Mouse (Mus musculus): ENCODE measurements around the gene Pde1a. TPM values are rescaled to one million over a fixed set of nuclear protein-coding genes. Genes with fewer than 3 reads are reported as not detected.

Pde1a gene
- total and polyA plus RNA-seq, 2 experiments from 2014 or later, result 13.2 to 17.0 TPM

GRCm38 (mm10) chr2:79819543-79819942 lies 309.7 kb downstream of the Pde1a start:
- DNase-seq (ENCODE audit: low spot score), result no peak

DNA sequence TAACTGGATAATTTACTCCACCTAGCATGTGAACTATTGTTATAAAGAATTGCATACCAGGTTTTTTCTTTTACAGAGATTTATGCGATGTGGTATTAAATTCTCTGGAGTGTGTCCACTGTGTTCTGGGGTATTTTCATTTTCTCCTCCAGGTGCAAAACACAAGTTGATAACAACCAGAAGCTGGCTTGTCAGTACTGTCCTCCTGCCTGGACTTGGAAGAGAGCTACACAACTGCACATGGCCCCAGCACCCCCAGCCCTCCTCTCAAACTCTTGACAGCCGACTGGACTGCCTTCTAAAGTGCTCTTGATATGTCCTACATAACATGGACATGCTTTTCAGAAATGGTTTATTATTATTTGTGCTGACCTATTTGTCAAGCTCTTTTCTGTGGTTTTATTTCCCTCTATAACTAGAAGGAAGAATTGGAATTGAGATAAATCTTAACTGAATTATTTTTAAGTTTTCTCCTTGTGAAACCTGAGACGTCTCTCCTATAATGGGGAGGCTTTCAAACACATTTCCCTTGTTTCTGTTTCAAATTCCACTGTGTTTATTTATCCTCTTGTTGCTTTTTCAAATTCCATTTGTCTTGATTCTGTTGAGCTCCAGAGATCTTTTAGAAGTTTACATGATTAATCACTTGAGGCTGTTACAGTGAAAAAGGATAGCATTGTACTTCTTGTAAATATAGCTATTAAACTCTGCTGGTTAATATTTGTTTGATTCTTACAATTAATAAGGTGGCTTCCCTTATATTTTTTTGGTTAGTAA lies 313.4 kb downstream of the Pde1a start:
- Histone ChIP-seq H3K9ac (replicated peaks; ENCODE audit: low read length, poor library complexity, severe bottlenecking) (no peak overlapping the region), H3K27me3 (ENCODE audit: insufficient read depth, low read length) (no peaks in the 10 kb centered on the region), H3K4me2 (ENCODE audit: low read depth, low read length, poor library complexity, severe bottlenecking) (no peak overlapping the region), H3K27ac (ENCODE audit: low read depth, low read length) (no peak overlapping the region), H3K4me1 (ENCODE audit: insufficient read depth, low read length) (no peaks in the 10 kb centered on the region), H3K9me3 (ENCODE audit: low read length) (no peaks in the 10 kb centered on the region), H3K4me3 (ENCODE audit: low read depth, low read length) (no peak overlapping the region), H3K36me3 (ENCODE audit: insufficient read depth, low read length) (no peaks in the 10 kb centered on the region)
- TF ChIP-seq CTCF (IDR thresholded peaks at IDR 0.05), result no peak
- DNase-seq (ENCODE audit: low spot score), result no peak
- ATAC-seq (ENCODE audit: low FRiP score), result no peak
- 59% methylated on average over 3 of the region's 3 CpGs for WGBS

More at GRCm38 (mm10) chr2:79819543-79819942, 309.7 kb downstream of the Pde1a start:
- 42% methylated on average over 3 of the region's 3 CpGs for WGBS
- Histone ChIP-seq H3K4me2 (ENCODE audit: low read depth, low read length, poor library complexity, severe bottlenecking) (no peak overlapping the region), H3K36me3 (ENCODE audit: insufficient read depth, low read length) (no peaks in the 10 kb centered on the region), H3K4me1 (ENCODE audit: insufficient read depth, low read length) (no peaks in the 10 kb centered on the region), H3K27ac (ENCODE audit: low read depth, low read length) (no peak overlapping the region), H3K9me3 (ENCODE audit: low read length) (no peaks in the 10 kb centered on the region), H3K27me3 (ENCODE audit: insufficient read depth, low read length) (no peaks in the 10 kb centered on the region), H3K9ac (replicated peaks; ENCODE audit: low read length, poor library complexity, severe bottlenecking) (no peak overlapping the region), H3K4me3 (ENCODE audit: low read depth, low read length) (no peak overlapping the region)
- no peak for TF ChIP-seq CTCF (IDR thresholded peaks at IDR 0.05)
- ATAC-seq (ENCODE audit: low FRiP score), result no peak

- no peak overlapping the region for H3K9ac ChIP-seq (replicated peaks; ENCODE audit: low read length, poor library complexity, severe bottlenecking)
- no peak for TF ChIP-seq CTCF (IDR thresholded peaks at IDR 0.05)
- no peaks in the 10 kb centered on the region for H3K36me3 ChIP-seq (ENCODE audit: insufficient read depth, low read length)
- no peak overlapping the region for H3K4me3 ChIP-seq (ENCODE audit: low read depth, low read length)
- H3K27ac ChIP-seq (ENCODE audit: low read depth, low read length), result no peak overlapping the region
- H3K4me1 ChIP-seq (ENCODE audit: insufficient read depth, low read length), result no peaks in the 10 kb centered on the region
- ATAC-seq (ENCODE audit: low FRiP score) (no peak), DNase-seq (ENCODE audit: low spot score) (no peak)
- H3K4me2 ChIP-seq (ENCODE audit: low read depth, low read length, poor library complexity, severe bottlenecking), result no peak overlapping the region
- 49% methylated on average over 7 of the region's 7 CpGs for WGBS
- no peaks in the 10 kb centered on the region for H3K9me3 ChIP-seq (ENCODE audit: low read length)
- H3K27me3 ChIP-seq (ENCODE audit: insufficient read depth, low read length), result no peaks in the 10 kb centered on the region
Measured at GRCm38 (mm10) chr2:79798627-79799026, 330.6 kb downstream of the Pde1a start.

GRCm38 (mm10) chr2:79797444-79797843 lies 331.8 kb downstream of the Pde1a start:
- Histone ChIP-seq H3K4me3 (ENCODE audit: low read depth, low read length) (no peak overlapping the region), H3K9me3 (ENCODE audit: low read length) (no peaks in the 10 kb centered on the region), H3K4me2 (ENCODE audit: low read depth, low read length, poor library complexity, severe bottlenecking) (no peak overlapping the region), H3K9ac (replicated peaks; ENCODE audit: low read length, poor library complexity, severe bottlenecking) (no peak overlapping the region), H3K4me1 (ENCODE audit: insufficient read depth, low read length) (no peaks in the 10 kb centered on the region), H3K27me3 (ENCODE audit: insufficient read depth, low read length) (no peaks in the 10 kb centered on the region), H3K36me3 (ENCODE audit: insufficient read depth, low read length) (no peaks in the 10 kb centered on the region), H3K27ac (ENCODE audit: low read depth, low read length) (no peak overlapping the region)
- DNase-seq (ENCODE audit: low spot score) (no peak), ATAC-seq (ENCODE audit: low FRiP score) (no peak)
- TF ChIP-seq CTCF (IDR thresholded peaks at IDR 0.05), result no peak
- 77% methylated on average over 2 of the region's 2 CpGs for WGBS

DNA sequence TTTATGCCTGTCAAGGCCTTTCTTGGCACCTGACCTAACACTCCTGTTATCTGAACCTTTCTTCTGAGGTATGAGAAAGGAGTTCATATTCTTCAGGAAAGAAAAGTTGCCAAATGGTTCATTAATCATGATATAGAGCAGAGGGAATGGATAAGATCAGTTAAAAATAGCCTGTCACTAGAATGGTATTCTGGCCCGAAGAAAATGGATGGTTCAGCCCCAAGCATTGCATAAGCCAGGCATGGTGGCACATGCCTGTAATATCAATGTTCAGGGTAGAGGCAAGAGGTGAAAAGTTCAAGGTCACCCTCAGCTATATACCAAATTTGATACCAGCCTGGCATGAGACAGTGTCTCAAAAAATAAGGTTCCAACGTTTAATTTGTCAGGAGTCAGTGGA lies 336.1 kb downstream of the Pde1a start:
- WGBS, result 92% methylated on average over 2 of the region's 2 CpGs
- Histone ChIP-seq H3K4me3 (ENCODE audit: low read depth, low read length) (no peak overlapping the region), H3K27me3 (ENCODE audit: insufficient read depth, low read length) (no peaks in the 10 kb centered on the region), H3K36me3 (ENCODE audit: insufficient read depth, low read length) (no peaks in the 10 kb centered on the region), H3K4me2 (ENCODE audit: low read depth, low read length, poor library complexity, severe bottlenecking) (no peak overlapping the region), H3K4me1 (ENCODE audit: insufficient read depth, low read length) (no peaks in the 10 kb centered on the region), H3K9me3 (ENCODE audit: low read length) (no peaks in the 10 kb centered on the region), H3K27ac (ENCODE audit: low read depth, low read length) (no peak overlapping the region), H3K9ac (replicated peaks; ENCODE audit: low read length, poor library complexity, severe bottlenecking) (no peak overlapping the region)
- no peak for DNase-seq (ENCODE audit: low spot score)
- ATAC-seq (ENCODE audit: low FRiP score), result no peak
- no peak for TF ChIP-seq CTCF (IDR thresholded peaks at IDR 0.05)

DNA sequence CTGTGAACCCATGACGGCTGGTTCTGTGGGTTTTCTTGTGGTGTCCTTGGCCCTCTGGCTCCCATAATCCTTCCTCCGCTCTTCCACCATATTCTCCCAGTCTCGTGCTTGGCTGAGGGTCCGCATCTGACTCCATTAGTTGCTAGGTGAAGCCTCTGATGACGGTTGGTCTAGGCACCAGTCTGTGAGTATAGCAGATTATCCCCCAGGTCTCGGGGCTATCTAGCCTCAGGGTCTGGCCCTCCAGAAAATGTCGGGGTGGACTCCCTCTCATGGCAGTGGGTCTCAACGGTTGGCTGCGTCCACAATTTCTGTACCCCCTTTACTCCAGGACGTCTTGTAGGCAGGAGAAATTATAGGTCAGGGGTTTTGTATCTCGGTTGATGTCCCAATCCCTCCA lies 342.8 kb downstream of the Pde1a start:
- no peaks in the 10 kb centered on the region for H3K9me3 ChIP-seq (ENCODE audit: low read length)
- no peak overlapping the region for H3K4me3 ChIP-seq (ENCODE audit: low read depth, low read length)
- TF ChIP-seq CTCF (IDR thresholded peaks at IDR 0.05), result no peak
- H3K36me3 ChIP-seq (ENCODE audit: insufficient read depth, low read length), result no peaks in the 10 kb centered on the region
- WGBS, result 92% methylated on average over 11 of the region's 11 CpGs
- DNase-seq (ENCODE audit: low spot score) (no peak), ATAC-seq (ENCODE audit: low FRiP score) (no peak)
- no peak overlapping the region for H3K9ac ChIP-seq (replicated peaks; ENCODE audit: low read length, poor library complexity, severe bottlenecking)
- H3K4me1 ChIP-seq (ENCODE audit: insufficient read depth, low read length), result no peaks in the 10 kb centered on the region
- H3K27me3 ChIP-seq (ENCODE audit: insufficient read depth, low read length), result no peaks in the 10 kb centered on the region
- H3K4me2 ChIP-seq (ENCODE audit: low read depth, low read length, poor library complexity, severe bottlenecking), result no peak overlapping the region
- no peak overlapping the region for H3K27ac ChIP-seq (ENCODE audit: low read depth, low read length)

All from midbrain, postnatal 0 days (tissue).